Mouse (Mus musculus): ENCODE data around the gene Gm45799.

DNA sequence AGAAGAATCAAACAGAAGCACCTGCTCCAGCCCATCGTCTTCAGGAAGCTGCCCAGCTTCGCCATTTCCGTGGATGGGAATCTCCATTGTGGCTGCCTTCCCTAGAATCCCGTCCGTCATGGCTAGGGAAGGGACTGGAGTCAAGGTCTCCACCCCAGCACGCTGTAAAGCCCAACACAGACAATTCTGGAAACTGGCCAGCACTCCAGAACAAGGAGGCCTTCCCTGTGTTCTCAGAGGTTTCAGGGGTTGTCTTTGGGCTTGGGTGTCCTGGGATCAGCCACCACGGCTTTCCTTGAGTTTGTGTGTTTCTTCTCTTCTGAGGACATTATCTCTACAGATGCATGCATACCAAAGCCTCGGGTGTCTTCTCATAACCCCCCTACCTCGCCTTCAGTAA lies 1.0 kb upstream of the Gm45799 start:
- TF ChIP-seq HCFC1 (IDR thresholded peaks at IDR 0.05; ENCODE audit: borderline replicate concordance, insufficient read depth, low read length) (no peak), MAFK (IDR thresholded peaks at IDR 0.05; ENCODE audit: insufficient read depth, low read depth, low read length) (no peak)
